Mouse (Mus musculus) midbrain, embryonic 16.5 days (tissue): ENCODE results near the gene Dnah7c. TPM values are rescaled to one million over a fixed set of nuclear protein-coding genes. Genes with fewer than 3 reads are reported as not detected.
"Not testable (repeated sequence)": the region's sequence is repeated elsewhere in the genome, so short reads cannot be mapped to it uniquely, and the experiment has no call there.

Experiments
- ATAC-seq: fragments of 200-750 bp; cut with Nextera tagmentation; 2 replicates; pipeline ENCODE4 v1.8.0; 2017; ENCODE audit warnings: moderate TSS enrichment
- H3K27ac ChIP-seq: fragments of 300-500 bp; sonication (generic); 2 replicates; pipeline ENCODE4 v1.5.1; 2014; ENCODE audit warnings: mild to moderate bottlenecking, low read length, mixed read lengths
- H3K27me3 ChIP-seq: fragments of 300-500 bp; sonication (generic); 2 replicates; pipeline ENCODE4 v1.6.1; 2014; ENCODE audit warnings: low read depth, low read length, mixed read lengths; ENCODE audit not compliant: control insufficient read depth, insufficient read depth
- H3K36me3 ChIP-seq: fragments of 300-500 bp; sonication (generic); 2 replicates; pipeline ENCODE4 v1.6.1; 2014; ENCODE audit warnings: mild to moderate bottlenecking, low read length, moderate library complexity, mixed read lengths; ENCODE audit not compliant: control insufficient read depth, insufficient read depth
- H3K4me1 ChIP-seq: fragments of 300-500 bp; sonication (generic); 2 replicates; pipeline ENCODE4 v1.6.1; 2014; ENCODE audit warnings: mild to moderate bottlenecking, low read length, mixed read lengths; ENCODE audit not compliant: control insufficient read depth, insufficient read depth
- H3K4me2 ChIP-seq: fragments of 300-500 bp; sonication (generic); 2 replicates; pipeline ENCODE4 v1.6.1; 2014; ENCODE audit warnings: mild to moderate bottlenecking, low read length, mixed read lengths
- H3K4me3 ChIP-seq: fragments of 300-500 bp; sonication (generic); 2 replicates; pipeline ENCODE4 v1.5.1; 2014; ENCODE audit warnings: low read depth, mild to moderate bottlenecking, low read length, moderate library complexity, mixed read lengths
- H3K9ac ChIP-seq: fragments of 300-500 bp; sonication (generic); 2 replicates; pipeline ENCODE4 v1.6.1; 2014; ENCODE audit warnings: low read depth, low read length, mixed read lengths
- H3K9me3 ChIP-seq: fragments of 300-500 bp; sonication (generic); replicated peaks from 2 replicates; pipeline ENCODE4 v1.6.1; 2014; ENCODE audit warnings: mild to moderate bottlenecking, low read length, mixed read lengths; ENCODE audit not compliant: control insufficient read depth, poor library complexity, severe bottlenecking
- WGBS: fragments of 180-500 bp; shearing (Covaris S2); extraction: QIAGEN DNeasy Blood & Tissue Kit; methylation state at CpG from one replicate; pipeline ENCODE4 v1.1.7; 2014; 5-methylcytosine and 5-hydroxymethylcytosine counted together
- polyA plus RNA-seq: library from polyadenylated mRNA; unstranded; fragments of >200 nt; fragmentation: Nextera tagmentation; extraction: Ambion mirVana; gene quantifications from 2 replicates; pipeline ENCODE4 v1.2.1, GENCODE M21; 2015

Dnah7c gene
- polyA plus RNA-seq, 1 experiment from 2014 or later: 0.19 TPM

DNA sequence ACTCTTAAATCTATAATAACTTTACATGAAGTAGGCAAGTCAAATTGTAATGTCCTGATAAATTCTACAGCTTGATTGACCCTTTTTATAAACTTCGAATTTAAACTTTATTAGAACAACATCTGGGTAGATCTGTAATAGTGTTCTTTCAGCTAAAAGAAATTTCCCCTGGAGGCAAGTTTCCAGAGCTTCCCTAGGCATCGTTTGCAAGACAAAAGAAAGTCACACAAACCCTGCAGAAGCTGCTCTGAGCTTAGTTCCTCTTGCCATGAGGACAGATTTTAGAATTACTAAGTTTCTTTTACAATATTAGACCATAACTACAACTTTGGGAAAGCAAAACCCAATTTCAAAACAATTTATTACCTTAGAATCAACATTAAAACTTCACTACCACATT, 227.3 kb downstream of the Dnah7c start:
- H3K36me3 ChIP-seq, ATAC-seq, H3K27ac ChIP-seq, H3K9me3 ChIP-seq, H3K4me2 ChIP-seq, H3K9ac ChIP-seq, H3K4me3 ChIP-seq, H3K4me1 ChIP-seq, H3K27me3 ChIP-seq: not testable (repeated sequence)
- WGBS: 45% methylated on average over 2 of the region's 2 CpGs

DNA sequence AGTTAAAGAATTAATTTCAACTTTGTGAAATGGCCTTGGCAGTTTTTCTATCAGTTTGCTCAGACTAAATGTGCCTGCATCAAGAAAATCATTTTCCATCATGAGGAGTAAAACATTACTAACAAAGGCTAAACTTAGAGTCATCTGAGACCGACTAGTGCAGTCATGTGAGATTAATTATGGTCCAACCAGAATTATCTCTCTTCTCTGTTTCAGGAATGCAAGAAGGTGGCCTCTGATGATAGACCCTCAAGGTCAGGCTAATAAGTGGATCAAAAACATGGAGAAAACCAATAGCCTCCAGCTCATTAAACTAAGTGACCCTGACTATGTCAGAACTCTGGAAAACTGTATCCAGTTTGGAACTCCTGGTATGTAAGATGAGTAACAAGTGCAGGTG, 299.4 kb downstream of the Dnah7c start:
- H3K4me2 ChIP-seq, H3K27me3 ChIP-seq, ATAC-seq, H3K36me3 ChIP-seq, H3K9ac ChIP-seq, H3K27ac ChIP-seq, H3K4me1 ChIP-seq, H3K4me3 ChIP-seq, H3K9me3 ChIP-seq: not testable (repeated sequence)
- 75% methylated on average over 1 of the region's 1 CpGs for WGBS

DNA sequence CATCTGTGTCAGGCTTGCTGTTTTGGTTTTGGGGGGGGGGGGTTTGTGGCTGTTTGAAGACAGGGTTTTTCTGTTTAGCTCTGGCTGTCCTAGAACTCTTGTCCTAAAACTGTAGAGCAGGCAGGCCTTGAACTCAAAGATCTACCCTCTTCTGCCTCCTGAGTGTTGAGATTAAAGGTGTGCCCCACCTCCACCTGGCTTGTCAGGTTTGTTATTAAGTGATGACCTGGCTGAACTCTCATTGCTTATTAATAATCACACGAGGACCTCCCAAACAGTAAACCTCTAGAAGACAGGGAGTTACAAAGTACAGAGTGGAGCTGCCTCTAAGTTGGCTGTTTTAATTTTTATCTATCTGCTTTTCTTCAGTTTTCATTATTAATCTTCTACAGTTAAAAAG, 299.9 kb downstream of the Dnah7c start:
- no peaks in the 10 kb centered on the region for H3K9me3 ChIP-seq
- 79% methylated on average over 1 of the region's 1 CpGs for WGBS
- H3K4me2 ChIP-seq: no peak overlapping the region
- no peaks in the 10 kb centered on the region for H3K4me1 ChIP-seq
- H3K27me3 ChIP-seq: no peaks in the 10 kb centered on the region
- no peaks in the 10 kb centered on the region for H3K36me3 ChIP-seq
- no peak for ATAC-seq
- H3K27ac ChIP-seq: no peak overlapping the region
- H3K9ac ChIP-seq: no peak overlapping the region
- no peak overlapping the region for H3K4me3 ChIP-seq

DNA sequence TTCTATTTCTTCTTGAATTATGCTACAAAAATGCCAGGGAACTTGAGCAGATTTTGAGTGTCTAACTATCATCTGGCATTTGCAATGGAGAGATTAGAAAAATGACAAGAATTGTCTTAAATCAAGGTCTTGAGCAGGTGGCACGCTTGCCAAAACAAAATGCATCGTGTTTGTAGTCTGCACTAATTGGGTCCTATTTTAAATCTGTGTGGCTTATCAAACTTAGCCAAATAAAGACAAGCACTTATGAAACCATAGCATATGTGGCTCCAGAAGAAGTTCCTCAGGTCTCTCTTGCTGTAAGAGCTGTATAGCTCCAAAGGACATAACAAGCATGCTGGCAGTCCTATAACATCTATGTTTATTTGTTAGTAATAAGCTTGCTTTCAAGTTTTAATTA, 300.3 kb downstream of the Dnah7c start:
- H3K27ac ChIP-seq, H3K9me3 ChIP-seq, H3K4me3 ChIP-seq, H3K9ac ChIP-seq, H3K27me3 ChIP-seq, H3K4me1 ChIP-seq, H3K4me2 ChIP-seq, ATAC-seq, H3K36me3 ChIP-seq: not testable (repeated sequence)
- WGBS: 88% methylated on average over 2 of the region's 2 CpGs

DNA sequence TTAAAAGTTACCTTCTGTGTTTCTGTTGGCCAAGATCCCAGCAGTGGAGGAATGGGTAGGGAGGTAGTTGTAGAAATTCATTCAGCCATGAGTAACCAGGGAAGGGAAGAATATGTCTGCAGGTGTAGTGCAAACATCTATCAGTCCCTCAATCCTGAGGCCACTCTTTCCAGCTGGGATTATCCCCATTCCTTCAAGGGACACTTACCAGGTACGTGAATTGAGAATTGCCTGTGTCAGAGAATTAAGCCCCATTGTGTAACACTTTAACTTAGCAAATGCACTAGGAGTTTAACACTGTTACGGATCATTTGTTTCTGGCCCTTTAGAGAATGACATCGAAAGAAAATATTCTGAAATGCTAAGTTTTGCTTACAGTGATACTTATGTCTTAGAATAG, 304.3 kb downstream of the Dnah7c start:
- H3K4me2 ChIP-seq, H3K9ac ChIP-seq, H3K4me3 ChIP-seq, H3K4me1 ChIP-seq, ATAC-seq, H3K27me3 ChIP-seq, H3K36me3 ChIP-seq, H3K9me3 ChIP-seq, H3K27ac ChIP-seq: not testable (repeated sequence)
- 88% methylated on average over 3 of the region's 3 CpGs for WGBS

DNA sequence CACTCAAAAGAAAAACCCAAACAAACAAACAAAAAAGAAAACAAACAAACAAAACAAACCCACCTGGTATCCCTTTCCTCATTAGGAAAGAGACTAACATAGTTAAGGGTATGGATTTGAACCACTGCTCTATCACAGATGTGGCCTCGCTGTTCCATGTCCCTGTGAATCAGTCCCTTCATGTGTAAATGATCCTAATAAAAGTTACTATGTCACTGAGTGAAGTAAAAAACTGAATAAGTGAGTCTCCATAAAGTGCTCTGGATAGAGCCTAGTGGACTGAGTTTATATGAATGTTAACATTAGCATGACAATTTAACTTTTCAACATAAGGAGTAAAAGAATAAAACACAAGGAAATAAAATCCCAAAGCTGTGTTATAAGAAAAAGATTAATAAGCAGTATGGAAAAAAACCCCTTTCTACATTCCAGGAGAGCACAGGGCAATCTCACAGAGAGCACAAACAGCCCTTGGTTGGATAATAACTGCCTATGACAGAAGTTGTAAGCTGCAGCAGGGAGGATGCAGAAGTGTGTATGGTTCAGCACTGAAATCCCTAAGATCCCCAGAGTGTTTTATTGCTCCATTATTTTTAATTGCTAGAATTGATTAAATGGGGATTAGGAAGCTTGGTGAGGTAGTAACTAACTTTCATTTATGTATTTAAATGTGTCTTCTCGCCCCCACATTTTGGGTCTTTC, 308.2 kb downstream of the Dnah7c start:
- H3K27ac ChIP-seq, H3K36me3 ChIP-seq, H3K4me3 ChIP-seq, H3K27me3 ChIP-seq, H3K9ac ChIP-seq, H3K4me1 ChIP-seq, H3K4me2 ChIP-seq, H3K9me3 ChIP-seq: not testable (repeated sequence)
- 56% methylated on average over 2 of the region's 2 CpGs for WGBS
- ATAC-seq: 0 out of 2 replicates have a peak, but pooled peaks have one; percentile 32

DNA sequence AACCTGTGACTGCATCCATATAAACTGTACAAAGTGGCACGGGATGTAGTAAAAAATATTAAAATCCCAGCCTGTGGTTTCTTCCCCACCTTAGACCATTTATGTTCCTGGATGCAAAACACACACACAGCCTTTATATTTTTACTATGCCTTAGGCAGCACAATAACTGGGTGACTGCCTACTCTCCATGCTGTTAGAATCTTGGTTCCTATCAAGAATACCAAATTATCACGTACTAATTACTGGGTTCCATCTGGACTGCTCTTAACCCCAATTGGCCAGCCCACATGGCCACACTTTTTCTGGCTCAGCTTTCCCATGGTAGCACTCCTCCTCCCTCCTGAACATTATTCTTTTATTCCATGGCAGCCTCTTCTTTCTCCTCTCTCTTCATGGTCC, 309.1 kb downstream of the Dnah7c start:
- peak; percentile 58; the same call in 1 of the 2 replicates for ATAC-seq

DNA sequence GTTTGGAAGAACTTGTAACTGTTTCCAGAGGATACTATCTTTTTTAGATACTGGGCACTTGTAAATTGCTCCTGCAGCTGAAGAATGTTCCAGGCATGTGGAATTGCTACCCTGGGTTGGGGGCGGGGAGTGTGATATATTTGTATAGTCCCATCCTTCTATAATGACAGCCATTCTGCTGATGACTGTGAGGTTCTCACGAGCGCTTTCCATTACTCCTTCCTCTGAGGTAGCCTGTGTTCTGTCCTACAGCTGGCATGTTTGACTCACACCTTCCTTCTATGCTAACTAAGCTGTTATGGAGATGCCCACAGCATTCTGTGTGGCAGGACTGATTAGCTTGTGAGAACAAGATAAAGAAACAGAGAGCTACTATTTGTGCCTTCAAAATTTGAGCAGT, 339.2 kb downstream of the Dnah7c start:
- not testable (repeated sequence) for H3K27me3 ChIP-seq, H3K9ac ChIP-seq, ATAC-seq, H3K36me3 ChIP-seq, H3K9me3 ChIP-seq, H3K4me2 ChIP-seq, H3K4me1 ChIP-seq, H3K27ac ChIP-seq, H3K4me3 ChIP-seq
- WGBS: 81% methylated on average over 3 of the region's 3 CpGs

More for the DNA sequence above, 309.1 kb downstream of the Dnah7c start:
- not testable (repeated sequence) for H3K4me1 ChIP-seq, H3K36me3 ChIP-seq, H3K9ac ChIP-seq, H3K27ac ChIP-seq, H3K27me3 ChIP-seq, H3K9me3 ChIP-seq, H3K4me2 ChIP-seq, H3K4me3 ChIP-seq
- WGBS: 57% methylated on average over 2 of the region's 2 CpGs

DNA sequence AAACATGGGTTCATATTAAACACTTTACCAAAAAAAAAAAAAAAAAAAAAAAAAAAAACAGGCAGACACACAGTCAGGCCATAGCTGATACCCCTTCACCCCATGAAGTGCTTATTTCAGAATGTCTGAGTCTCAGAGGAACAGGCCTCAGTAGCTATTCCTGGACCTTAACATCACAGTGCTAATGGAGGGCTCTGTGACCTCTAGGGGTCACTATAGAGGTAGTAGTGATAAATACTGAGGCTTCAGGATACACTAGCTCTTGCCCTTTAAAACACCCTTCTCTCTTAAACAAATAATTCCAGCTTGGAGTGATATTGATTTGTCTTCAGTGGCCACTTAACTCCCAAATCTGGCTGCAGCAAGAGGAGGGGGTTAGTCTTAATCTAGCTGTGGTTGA, 343.9 kb downstream of the Dnah7c start:
- not testable (repeated sequence) for ATAC-seq

More for the DNA sequence above, 343.9 kb downstream of the Dnah7c start:
- not testable (repeated sequence) for H3K9me3 ChIP-seq, H3K36me3 ChIP-seq, H3K27me3 ChIP-seq, H3K4me3 ChIP-seq, H3K4me1 ChIP-seq, H3K4me2 ChIP-seq, H3K27ac ChIP-seq, H3K9ac ChIP-seq
